8 mouse cellular contexts compared by ENCODE assay signal in the genomic region with DNA sequence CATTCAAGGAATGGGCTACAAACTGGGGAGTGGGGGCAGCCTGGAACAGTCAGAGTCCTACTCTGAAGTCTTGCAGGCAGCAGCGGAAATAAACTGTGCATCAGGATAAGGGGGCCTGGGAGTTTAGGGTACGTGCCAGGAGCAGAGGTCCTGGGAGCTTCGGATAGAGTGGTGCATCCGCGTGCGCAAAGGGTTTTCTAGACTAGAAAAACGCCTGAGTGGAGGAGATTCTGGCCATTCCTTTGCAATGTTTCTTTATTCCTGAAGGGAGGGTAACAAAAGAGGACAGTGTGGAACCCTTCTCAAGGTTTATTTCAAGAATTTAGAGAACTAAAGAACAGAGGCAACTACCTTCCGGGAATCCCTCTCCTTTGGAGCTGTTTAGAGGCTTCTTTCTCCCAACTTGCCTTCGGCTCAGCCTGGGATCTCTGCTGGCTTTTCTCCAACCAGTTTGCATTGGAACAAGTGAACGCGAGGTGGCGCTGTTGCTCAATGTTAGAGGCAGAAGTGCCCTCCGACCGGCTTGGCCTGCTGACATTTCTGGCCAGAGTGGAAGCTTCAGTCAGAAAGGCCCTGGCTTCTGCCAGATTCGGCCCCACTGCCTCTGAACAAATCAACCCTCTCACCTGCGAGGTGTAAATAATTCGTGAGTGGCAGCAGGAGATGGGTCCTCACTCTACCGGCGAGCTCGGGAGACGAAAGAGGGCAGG. TPM values are rescaled to one million over a fixed set of nuclear protein-coding genes. Genes with fewer than 3 reads are reported as not detected.
DNase-seq lines count a peak whose midpoint lies in the region; ATAC-seq lines count a peak whose summit lies in the region.

No protein-coding gene starts in this region.

- ATAC-seq in hindbrain, embryonic 13.5 days (ENCODE audit: low FRiP score) = peak; percentile 49; the same call in 1 of the 2 replicates
- ATAC-seq in megakaryocyte, adult 5-6 weeks (ENCODE audit: poor library complexity, severe bottlenecking) = peak; percentile 88

- peak; percentile 96 for DNase-seq in NIH3T3 (ENCODE audit: low read depth)
- peak; percentile 84 for DNase-seq in cerebellum, adult 11 months
- DNase-seq in frontal cortex, adult 2 months (ENCODE audit: extremely low spot score in 1 of 2, low spot score in 1 of 2) = peak; percentile 44 to 93
- DNase-seq in layer of hippocampus, postnatal 10 days (ENCODE audit: low spot score in 2 of 2) = peak; percentile 92 to 93
- DNase-seq in right cerebral cortex, adult 2 months (ENCODE audit: low spot score in 2 of 2) = peak; percentile 84 to 89
- peak; percentile 92 for DNase-seq in urinary bladder, adult 2 months (ENCODE audit: low spot score)

- no peak overlapping the region for H3K27ac ChIP-seq in hindbrain, embryonic 13.5 days

- no peak overlapping the region for H3K9ac ChIP-seq in hindbrain, embryonic 13.5 days

- no peaks in the 10 kb centered on the region for H3K36me3 ChIP-seq in hindbrain, embryonic 13.5 days

- no peak overlapping the region for H3K4me3 ChIP-seq in hindbrain, embryonic 13.5 days

- WGBS in hindbrain, embryonic 13.5 days = 3% methylated on average over 21 of the region's 21 CpGs

- H3K9me3 ChIP-seq in hindbrain, embryonic 13.5 days = no peaks in the 10 kb centered on the region

- H3K27me3 ChIP-seq in hindbrain, embryonic 13.5 days = peaks cover 98% of the 10 kb centered on the region

- peaks cover 8% of the 10 kb centered on the region for H3K4me1 ChIP-seq in hindbrain, embryonic 13.5 days (replicated peaks)

- H3K4me2 ChIP-seq in hindbrain, embryonic 13.5 days = no peak overlapping the region

RNA-seq across cellular contexts. Expression of a gene that starts 3.1 kb away (rescaled TPM):
- polyA plus RNA-seq in frontal cortex, adult 2 months (2012; rRNA removed) = not detected in 2 replicates
- 0.50 and 1.5 TPM in 2 replicates for polyA plus RNA-seq in hindbrain, embryonic 13.5 days (2015; fragmentation: Nextera tagmentation; extraction: Ambion mirVana)
- not detected for total RNA-seq in layer of hippocampus, postnatal 10 days (2021)
- not detected in 2 replicates for total RNA-seq in megakaryocyte, adult 5-6 weeks (2015)
- total RNA-seq in megakaryocyte, adult 5-6 weeks (2017) = not detected in 2 replicates
- 0.39 and 0.47 TPM in 2 replicates for polyA plus RNA-seq in urinary bladder, adult 2 months (2012; rRNA removed)

RNA-seq across cellular contexts. Expression of a gene that starts 10.8 kb away (rescaled TPM):
- not detected in 2 replicates for polyA plus RNA-seq in frontal cortex, adult 2 months (2012; rRNA removed)
- 5.3 and 9.1 TPM in 2 replicates for polyA plus RNA-seq in hindbrain, embryonic 13.5 days (2015; fragmentation: Nextera tagmentation; extraction: Ambion mirVana)
- not detected for total RNA-seq in layer of hippocampus, postnatal 10 days (2021)
- not detected in 2 replicates for total RNA-seq in megakaryocyte, adult 5-6 weeks (2015)
- not detected in 2 replicates for total RNA-seq in megakaryocyte, adult 5-6 weeks (2017)
- 2.1 and 2.5 TPM in 2 replicates for polyA plus RNA-seq in urinary bladder, adult 2 months (2012; rRNA removed)

RNA-seq across cellular contexts. Expression of a gene that starts 11.0 kb away (rescaled TPM):
- not detected in 2 replicates for polyA plus RNA-seq in frontal cortex, adult 2 months (2012; rRNA removed)
- 0.13 TPM in 1 of 2 replicates, not detected in the other for polyA plus RNA-seq in hindbrain, embryonic 13.5 days (2015; fragmentation: Nextera tagmentation; extraction: Ambion mirVana)
- total RNA-seq in layer of hippocampus, postnatal 10 days (2021) = not detected
- total RNA-seq in megakaryocyte, adult 5-6 weeks (2015) = not detected in 2 replicates
- not detected in 2 replicates for total RNA-seq in megakaryocyte, adult 5-6 weeks (2017)
- polyA plus RNA-seq in urinary bladder, adult 2 months (2012; rRNA removed) = 0.36 and 0.46 TPM in 2 replicates

RNA-seq across cellular contexts. Expression of a gene that starts 20.0 kb away (rescaled TPM):
- not detected in 2 replicates for polyA plus RNA-seq in frontal cortex, adult 2 months (2012; rRNA removed)
- polyA plus RNA-seq in hindbrain, embryonic 13.5 days (2015; fragmentation: Nextera tagmentation; extraction: Ambion mirVana) = 32.3 and 39.2 TPM in 2 replicates
- not detected for total RNA-seq in layer of hippocampus, postnatal 10 days (2021)
- not detected in 2 replicates for total RNA-seq in megakaryocyte, adult 5-6 weeks (2015)
- total RNA-seq in megakaryocyte, adult 5-6 weeks (2017) = not detected in 2 replicates
- 0.60 and 1.4 TPM in 2 replicates for polyA plus RNA-seq in urinary bladder, adult 2 months (2012; rRNA removed)

RNA-seq across cellular contexts. Expression of a gene that starts 20.7 kb away (rescaled TPM):
- not detected in 2 replicates for polyA plus RNA-seq in frontal cortex, adult 2 months (2012; rRNA removed)
- polyA plus RNA-seq in hindbrain, embryonic 13.5 days (2015; fragmentation: Nextera tagmentation; extraction: Ambion mirVana) = not detected in 2 replicates
- not detected for total RNA-seq in layer of hippocampus, postnatal 10 days (2021)
- not detected in 2 replicates for total RNA-seq in megakaryocyte, adult 5-6 weeks (2015)
- total RNA-seq in megakaryocyte, adult 5-6 weeks (2017) = not detected in 2 replicates
- 2.2 and 2.6 TPM in 2 replicates for polyA plus RNA-seq in urinary bladder, adult 2 months (2012; rRNA removed)
